Mouse (Mus musculus): ENCODE results near the gene Zfp511.

GRCm38 (mm10) chr7:140047811-140048311, 11.7 kb downstream of the Zfp511 start:
- TF ChIP-seq CTCF (IDR thresholded peaks at IDR 0.05; ENCODE audit: control insufficient read depth, insufficient read depth, insufficient read length) = no peak
- TF ChIP-seq CEBPB (IDR thresholded peaks at IDR 0.05; ENCODE audit: low read depth) = no peak
- TF ChIP-seq MAX (IDR thresholded peaks at IDR 0.05) = no peak

All from C2C12 (cell line).